Mouse (Mus musculus): ENCODE results near the gene Sgsh.

The Sgsh gene

DNA sequence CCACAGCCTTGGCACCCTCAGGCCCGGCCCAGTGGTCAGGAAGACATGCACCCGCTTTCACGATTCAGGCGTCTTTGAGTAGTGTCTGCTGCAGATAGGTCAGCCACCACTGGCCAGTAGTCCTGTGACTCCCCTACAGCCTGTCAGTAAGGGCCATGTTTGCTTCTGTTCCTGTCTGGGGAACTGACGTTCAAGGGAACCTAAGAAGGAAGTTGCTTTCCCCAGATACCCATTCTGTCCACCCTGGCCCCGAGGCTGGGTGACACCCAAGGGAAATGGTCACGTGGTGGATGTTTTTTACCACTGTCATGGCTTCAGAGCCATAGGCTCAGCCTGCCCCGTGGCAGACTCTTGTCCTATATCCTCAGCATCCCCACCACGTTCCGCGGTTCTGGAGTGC, 22.0 kb upstream of the Sgsh start:
- DNase-seq (ENCODE audit: low read depth, low spot score), result no peak

DNA sequence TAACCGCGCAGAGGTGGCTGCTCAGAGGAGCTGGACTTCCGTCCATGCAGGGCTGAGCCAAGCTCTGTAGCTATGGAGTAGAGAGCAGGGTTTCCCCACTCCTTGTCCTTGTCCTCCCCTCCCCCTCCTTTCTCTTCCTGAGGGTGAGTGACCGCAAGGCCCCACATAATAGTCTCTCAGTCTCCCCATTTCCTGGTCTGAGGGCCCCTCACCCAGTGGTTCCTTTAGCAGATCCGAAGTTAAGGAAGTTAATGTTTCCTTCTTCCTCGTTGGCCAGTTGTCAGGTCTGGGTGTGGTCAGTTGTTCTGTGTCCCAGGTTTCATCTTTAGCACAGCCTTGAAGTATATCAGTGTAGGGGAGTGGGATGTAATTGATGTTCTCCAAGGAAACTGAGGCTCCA, 20.1 kb upstream of the Sgsh start:
- no peak for DNase-seq (ENCODE audit: low read depth, low spot score)

DNA sequence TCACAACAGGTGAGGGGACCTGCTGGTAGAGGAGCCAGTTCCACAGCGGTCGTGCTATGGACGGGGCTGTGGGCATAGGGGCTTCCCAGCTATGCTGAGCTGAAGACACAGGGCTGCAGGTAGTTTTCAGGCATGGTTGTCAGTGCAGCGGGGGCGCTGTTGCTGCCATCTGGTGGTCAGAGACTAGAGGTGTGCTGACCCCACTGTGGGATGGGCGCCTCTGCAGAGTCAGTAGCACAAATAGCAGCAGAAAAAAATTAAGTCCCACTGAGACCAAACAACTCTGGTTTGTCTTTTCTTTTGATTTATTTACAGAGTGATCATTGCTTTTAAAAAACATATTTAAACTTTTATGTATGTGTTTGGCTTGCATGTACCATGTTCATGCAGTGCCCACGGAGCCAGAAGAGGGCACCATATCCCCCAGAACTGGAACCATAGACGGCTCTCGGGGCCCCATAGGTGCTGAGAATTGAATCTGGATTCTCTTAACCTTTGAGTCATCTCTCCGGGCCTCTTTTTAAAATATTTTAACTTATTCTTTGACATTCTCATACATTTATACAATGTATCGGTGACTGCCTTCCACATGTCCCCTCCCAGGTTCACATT, 8.3 kb upstream of the Sgsh start:
- DNase-seq (ENCODE audit: low read depth, low spot score), result no peak

DNA sequence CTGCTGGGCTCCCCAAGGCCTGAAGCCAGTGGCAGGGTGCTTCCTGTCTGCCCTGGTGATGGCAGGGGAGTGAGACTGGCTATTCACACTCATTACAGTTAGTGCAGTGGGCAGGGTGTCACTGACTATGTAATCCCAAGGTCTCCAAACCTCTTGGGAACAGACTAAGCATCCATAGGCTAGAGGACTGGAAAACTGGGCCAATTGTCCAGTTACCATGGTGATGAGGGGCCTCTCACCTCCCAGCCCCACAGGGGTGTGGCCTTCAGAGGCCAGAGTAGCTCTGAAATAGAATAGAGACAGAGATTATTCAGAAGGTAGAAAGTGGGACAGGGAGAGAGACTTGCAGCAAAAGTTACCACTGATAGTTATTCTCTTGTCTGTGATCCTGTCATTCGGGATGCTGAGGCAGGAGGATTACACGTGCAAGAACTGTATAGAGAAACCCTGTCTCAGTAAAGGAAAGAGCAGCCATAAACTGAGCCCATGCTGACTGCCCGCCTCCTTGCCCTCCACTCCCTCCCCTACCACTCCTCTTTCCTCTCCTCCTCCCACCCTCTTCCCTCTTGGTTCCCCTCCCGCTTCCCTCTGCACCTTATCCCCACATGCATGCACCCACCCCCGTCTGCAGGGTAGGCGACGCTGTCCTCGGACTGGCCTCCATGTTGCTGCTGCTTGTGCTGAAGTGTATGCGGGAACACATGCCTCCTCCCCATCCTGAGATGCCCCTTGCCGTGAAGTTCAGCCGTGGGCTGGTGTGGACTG, 7.6 kb upstream of the Sgsh start:
- no peak for DNase-seq (ENCODE audit: low read depth, low spot score)

DNA sequence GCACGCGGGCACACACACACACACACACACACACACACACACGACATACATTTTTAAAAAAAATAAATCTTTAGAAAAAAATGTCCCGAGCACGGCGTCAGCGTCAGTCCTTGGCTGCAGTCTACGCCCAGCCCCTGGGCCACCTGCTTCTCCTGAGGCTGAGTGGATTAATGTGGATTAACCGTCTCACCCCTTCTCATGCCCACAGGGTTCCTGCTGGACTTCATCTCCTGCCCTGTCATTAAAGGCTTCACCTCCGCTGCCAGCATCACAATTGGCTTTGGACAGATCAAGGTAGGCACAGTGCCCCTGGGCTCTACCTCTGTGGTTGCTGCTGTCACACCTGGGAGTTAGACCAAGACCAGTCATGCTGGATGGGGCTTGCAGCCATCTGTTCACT, 3.8 kb upstream of the Sgsh start:
- no peak for DNase-seq (ENCODE audit: low read depth, low spot score)

DNA sequence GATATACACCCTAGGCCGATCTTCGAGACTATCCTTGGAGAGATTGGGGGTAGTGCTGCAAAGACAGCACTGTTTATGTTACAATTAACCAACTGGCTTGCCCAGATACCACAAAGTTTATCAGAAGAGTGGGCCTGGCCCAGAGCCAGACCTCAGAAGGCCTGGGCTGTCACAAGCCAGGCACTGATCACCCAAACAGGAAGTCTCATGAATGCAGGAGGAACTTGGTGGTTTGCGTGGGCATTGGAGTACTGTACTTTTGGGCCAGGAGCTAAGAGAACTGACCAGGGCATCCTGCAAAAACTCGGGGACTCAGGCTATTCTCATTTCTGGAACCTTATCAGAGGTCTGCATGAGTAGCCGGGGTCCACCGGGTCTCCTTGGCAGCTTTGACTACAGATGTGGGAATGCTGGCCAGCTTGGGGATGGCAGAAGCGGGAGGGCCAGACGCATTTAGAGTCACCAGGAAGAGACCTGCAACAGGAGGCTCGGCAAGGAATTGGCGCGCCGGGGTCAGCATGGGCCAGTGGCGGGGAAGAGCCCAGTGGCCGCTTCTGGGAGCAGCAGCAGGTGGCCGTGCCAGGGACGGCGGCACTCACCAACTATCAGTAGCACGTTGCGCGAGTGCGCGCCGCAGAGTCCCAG, 416 bp downstream of the Sgsh start:
- DNase-seq (ENCODE audit: low read depth, low spot score), result peak; percentile 62

DNA sequence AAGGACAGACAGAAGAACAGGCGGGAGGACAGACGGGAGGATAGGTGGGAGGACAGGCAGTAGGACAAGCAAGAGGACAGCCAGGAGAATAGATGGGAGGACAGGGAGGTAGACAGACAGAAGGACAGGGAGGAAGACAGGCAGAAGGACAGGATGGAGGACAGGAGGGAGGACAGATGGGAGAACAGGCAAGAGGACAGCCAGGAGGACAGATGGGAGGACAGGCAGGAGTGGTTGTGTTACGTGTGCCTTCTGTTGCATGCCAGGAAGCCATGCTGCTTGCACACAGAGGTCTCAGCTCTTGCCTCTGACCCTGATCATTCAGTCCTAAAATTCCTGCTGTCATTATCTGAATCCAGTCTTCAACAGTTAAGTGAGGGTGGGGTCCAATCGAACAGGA, 1.4 kb downstream of the Sgsh start:
- no peak for DNase-seq (ENCODE audit: low read depth, low spot score)

DNA sequence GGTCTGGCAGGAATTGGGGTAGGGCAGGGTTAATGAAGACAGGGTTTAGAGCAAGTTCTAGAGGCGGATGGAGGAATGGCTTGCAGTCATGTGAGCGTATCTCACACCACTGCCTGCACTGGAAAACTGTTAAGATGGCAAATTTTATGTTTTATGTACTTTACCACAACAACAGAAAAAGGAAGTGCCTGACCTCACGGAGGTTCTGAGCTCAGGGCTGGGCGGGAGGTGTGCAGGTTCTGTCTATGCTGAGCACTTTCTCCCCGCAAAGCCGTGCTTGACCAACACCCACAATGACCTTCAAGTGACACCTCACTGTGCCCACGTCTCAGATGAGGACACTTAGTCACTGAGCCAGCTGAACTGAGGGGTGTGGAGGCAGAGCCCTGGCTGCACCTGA, 3.2 kb downstream of the Sgsh start:
- DNase-seq (ENCODE audit: low read depth, low spot score), result no peak

DNA sequence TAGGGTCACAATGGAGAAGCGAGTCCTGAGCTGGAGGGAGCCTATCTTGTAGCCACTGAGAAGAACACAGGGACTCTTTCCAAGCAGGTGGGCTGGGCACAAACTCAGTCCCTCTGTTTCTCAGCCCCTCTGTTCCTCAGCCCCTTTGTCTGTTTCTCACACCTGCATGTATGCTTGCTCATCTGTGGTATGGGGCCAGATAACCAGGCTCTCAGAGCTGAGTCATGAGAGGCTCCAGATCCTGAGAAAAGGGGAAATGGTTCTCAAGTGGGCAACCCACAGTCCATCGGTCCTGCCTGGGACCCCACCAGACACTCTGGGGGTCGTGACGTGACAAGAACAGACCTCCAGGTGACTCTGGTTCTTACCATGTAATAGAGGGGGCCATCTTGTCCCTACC, 8.2 kb downstream of the Sgsh start:
- DNase-seq (ENCODE audit: low read depth, low spot score), result no peak

DNA sequence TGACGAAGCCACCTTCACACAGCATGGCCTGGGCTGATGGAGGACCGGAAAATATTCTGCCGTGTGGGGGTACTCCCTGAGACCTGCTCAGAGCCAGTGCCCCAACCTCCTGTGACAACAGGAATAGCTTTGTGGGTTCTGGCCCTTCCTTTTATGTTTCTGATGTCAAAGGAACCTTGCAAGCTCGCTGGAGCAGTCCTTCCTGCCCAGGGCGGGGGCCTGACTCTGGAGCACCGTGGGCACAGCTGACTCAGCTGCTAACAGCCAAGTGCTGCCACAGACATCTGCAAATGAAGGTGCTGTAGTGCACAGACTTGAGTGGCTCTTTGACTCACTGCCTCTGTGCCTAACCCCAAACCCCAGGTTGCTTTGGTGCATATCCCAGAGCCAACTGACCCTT, 10.5 kb downstream of the Sgsh start:
- no peak for DNase-seq (ENCODE audit: low read depth, low spot score)

DNA sequence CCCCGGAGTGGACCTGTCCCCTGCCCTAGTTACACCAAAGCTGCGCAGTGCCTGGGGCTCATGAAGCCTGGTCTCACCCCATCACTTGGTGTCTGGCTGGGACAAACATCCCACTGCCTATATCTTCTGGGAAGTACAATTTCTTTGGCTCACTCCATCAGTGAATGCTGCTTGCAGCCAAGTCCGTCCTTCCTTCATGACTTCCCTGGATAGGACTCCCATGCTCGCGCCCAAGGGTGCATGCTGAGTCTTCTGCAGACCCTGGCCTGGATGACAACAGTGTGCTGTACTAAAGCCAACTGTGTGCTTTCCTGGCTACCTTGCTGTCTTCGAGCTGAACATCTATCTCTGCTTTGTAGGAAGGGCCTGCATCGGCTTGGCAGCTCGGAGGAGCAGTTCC, 11.2 kb downstream of the Sgsh start:
- DNase-seq (ENCODE audit: low read depth, low spot score), result no peak

DNA sequence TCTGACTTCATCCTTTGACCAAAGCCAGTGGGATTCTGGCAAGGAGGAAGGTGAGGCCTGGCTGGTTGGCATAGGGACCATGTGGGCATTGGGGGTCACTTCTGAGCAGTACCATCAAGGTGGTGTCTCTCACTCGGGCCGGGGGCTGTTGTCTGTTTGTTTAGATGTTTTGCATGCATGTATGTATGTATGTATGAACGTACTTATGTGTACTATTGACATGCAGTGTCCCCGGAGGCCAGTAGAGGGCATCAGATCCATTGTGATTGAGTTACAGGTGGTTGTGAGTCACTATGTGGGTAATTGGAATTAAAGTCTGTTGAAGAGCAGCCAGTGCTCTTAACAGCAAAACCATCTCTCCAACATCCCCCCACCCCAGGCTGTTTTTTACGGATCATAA, 15.7 kb downstream of the Sgsh start:
- peak; percentile 61 for DNase-seq (ENCODE audit: low read depth, low spot score)

DNA sequence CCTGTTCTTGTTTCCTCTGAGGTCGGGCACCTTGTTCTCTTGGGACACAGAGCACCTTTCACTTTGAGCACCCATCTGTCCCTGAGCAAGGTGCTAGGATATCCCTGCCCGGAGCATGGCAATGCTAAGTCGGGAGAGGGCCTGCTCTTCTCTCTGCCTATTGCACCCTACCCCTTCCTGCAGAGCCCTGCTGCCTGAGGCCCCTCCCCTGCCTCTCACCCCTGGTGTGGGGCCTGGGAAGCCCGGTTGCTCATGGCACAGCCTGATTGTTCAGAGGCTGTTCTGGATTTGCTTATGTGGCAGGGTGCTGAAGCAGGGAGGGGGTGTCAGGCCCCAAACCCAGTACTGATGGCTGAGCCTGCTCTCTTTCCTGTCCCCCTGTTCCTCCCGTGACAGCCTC, 16.2 kb downstream of the Sgsh start:
- no peak for DNase-seq (ENCODE audit: low read depth, low spot score)

DNA sequence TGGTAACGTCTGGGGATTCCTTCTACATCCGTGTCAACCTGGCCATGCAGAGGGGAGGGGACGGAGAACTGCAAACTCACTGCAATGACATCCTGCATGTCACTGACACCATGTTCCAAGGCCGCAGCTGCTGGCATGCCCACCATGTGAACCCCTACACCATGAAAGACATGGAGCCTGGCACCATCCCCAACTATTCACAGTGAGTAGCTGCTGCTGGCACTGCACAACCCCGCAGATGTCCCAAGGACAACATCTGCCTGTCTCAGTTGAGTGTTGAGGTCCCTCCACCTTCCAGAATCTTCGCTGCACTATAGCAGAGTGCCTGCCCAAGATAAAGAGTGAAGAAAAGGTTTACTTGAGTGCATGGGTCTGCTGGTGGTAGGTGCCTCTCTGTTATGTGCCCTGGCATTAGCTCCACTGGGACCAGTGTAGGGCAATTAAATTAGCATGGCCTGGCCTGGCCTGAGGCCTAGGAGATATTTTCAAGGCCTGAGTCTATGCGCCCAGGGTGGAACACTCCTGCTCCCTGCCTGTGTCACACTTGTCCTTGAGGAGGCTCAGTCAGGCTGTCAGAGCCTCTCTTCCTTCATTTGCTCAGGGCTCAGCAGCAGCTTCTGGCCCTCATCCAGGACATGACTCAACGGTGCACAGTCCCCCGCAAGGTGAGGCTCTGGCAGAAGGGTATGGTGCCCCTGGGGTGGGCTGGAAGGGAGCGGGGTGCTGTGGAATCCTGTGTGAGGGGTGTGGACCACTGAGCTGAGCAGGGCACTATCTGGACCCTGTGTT, 16.9 kb downstream of the Sgsh start:
- no peak for DNase-seq (ENCODE audit: low read depth, low spot score)

DNA sequence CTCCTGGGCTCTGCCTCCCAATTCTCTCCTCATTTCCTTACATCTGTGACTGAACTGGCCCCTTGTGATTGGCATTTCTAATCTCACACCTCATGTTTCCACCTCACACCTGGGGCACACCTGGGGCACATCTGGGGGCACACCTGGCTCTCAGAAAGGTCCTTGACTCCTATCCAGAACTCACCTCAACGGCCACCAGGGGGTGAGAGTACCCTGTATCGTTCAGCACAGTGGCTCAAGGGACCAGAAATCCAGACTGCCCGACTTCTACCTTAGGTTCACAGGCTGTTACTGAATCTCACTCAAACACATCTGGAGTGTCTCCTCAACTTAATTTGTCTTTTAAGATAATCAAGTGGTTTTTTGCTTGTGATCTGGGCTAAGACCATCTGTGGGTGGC, 23.4 kb downstream of the Sgsh start:
- DNase-seq (ENCODE audit: low read depth, low spot score), result no peak

DNA sequence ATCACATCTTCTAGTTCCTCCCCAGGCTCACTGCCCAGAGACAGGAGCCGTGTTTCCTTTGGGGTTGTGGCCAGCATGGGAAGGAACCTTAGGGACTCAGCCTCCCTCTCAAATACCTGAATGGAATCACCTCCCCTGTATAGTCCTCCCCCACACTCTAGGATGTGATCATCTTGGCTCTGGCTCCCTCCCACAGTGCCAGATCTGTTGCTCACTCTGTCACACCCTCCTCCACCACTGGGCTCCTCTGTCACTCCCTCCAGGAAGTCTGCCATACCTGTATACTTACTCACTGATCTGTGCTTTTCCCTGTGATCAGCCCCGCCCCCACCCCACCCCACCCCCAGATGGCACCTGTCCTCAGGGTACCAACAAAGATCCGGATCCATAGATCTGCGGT, 24.7 kb downstream of the Sgsh start:
- DNase-seq (ENCODE audit: low read depth, low spot score), result no peak

DNA sequence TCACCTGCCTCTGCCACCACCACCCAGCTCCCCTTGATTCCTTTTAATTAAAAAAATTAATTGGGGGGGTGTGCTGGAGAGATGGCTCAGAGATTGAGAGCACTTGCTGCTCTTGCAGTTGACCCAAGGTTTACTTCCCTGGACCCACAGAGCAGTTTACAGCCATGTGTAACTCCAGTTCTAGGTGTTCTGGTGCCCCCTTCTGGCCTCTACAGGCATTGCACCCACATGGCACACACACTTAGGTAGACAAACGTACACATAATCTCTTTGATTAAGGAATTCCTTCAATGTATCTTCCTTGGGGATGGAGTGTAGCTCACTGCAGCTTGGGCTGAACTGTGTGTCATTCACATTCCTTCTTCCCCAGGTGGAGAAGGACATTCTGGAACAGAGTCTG, 30.3 kb downstream of the Sgsh start:
- DNase-seq (ENCODE audit: low read depth, low spot score), result no peak

DNA sequence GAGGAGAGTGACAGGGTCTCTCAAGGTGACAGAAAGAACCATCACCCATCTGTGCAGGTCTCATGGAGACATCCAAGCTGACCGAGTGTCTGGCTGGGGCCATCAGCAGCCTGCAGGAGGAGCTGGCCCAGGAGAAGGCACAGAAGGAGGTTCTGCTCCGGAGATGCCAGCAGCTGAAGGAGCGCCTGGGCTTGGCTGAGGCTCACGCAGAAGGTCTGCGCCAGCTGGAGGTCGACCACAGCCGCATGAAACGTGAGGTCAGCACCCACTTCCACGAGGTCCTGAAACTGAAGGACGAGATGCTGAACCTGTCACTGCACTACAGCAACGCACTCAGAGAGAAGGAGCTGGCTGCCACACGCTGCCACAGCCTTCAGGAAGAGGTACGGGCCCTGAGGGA, 32.8 kb downstream of the Sgsh start:
- no peak for DNase-seq (ENCODE audit: low read depth, low spot score)

DNA sequence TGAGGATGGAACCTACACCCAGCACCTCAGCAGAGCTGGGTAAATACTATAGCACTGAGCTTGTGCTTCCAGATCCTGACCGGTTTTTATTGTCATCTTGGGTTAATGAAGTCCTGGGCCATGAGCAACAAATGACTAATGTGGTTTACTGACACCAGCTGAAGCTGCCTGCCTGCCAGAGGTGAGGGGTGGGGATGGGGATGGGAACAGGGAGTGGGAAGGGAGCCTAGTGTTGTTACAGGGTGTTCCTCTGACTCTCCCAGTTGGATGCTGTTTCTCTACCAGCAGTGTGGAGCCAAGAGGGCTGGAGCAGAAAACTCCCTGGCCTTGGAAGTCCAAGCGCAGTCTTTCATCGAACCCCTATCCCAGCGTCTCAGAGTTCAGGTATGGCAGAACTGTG, 38.6 kb downstream of the Sgsh start:
- peak; percentile 78 for DNase-seq (ENCODE audit: low read depth, low spot score)

DNA sequence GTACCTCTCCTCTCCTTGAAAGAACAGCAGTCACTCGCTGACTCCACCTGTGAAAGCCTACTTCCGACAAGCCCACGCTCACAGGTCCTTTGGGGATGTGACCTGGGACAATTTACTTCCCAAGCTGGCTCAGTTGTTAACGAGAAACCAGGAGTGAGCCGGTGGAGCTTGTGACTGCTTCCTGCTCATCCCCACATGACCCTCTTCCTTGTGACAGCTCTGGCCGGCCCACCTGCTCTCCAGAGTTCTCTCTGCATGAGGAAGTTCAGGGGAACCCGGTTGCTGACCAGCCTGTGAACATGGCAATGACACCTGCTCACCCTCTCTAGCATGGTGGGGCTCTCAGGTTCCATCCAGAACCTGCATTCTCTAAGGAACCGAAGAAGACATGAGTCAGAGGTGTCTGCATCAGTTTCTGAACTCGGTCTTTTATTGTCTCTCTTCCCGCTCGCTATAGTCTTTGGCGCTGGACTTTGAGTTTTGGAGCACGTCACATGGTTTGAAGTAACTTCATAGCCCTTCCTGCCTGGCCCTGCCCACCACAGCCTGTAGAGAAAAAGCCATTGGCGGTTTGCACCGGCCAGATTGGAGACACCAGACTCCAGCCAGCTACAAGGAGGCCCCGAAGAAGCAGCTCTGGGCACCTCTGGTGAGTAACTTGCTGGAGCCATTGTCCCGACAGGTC, 40.9 kb downstream of the Sgsh start:
- no peak for DNase-seq (ENCODE audit: low read depth, low spot score)

DNA sequence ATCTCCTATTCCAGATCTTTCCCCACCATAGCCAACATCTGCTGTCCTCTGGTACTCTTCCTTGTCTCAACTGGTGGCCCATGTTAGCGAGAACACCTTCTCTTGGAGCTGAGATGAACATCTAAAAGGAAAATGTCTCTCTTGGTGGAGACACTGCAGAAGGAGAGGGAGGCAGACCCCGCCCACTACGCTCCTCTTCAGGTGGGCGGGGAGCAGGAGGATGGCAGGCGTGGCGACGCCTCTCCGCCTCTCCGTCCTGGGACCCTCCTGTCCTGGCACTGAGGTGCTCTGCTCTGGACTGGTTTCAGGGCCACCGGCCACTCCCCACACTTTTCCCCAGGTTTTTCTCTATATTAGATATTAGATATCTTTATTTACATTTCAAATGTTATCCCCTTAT, 44.7 kb downstream of the Sgsh start:
- DNase-seq (ENCODE audit: low read depth, low spot score), result no peak

DNA sequence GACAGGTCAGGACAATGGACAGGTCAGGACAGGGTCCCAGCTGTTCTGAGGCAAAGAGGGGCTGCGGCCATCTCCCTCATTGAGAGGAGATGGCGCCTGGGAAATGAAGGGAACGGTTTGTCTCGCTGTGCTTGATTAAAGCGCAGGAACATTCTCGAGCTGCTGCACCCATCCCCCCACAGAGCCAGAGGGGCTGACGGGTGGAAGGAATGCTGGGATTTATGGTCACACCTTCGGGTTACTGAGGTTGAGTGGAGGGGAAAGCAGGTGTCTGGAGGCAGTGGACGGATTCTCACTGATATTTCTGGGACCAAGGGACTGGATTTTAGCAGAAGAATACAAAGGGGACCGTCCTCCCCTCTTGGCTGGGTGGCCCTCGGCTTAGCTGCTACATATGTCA, 47.4 kb downstream of the Sgsh start:
- DNase-seq (ENCODE audit: low read depth, low spot score), result no peak
